Mouse (Mus musculus) liver, postnatal 0 days (tissue): ENCODE data around the gene Erh.

Experiments used
- CTCF ChIP-seq: sonication (generic); IDR thresholded peaks from 2 replicates; pipeline ENCODE4 v1.5.1; 2016; ENCODE audit warnings: antibody characterized with exemption, low read depth
- EP300 ChIP-seq: IDR thresholded peaks from 2 replicates; pipeline ENCODE4 v1.6.1; 2016; ENCODE audit warnings: antibody characterized with exemption, low read depth, mild to moderate bottlenecking

DNA sequence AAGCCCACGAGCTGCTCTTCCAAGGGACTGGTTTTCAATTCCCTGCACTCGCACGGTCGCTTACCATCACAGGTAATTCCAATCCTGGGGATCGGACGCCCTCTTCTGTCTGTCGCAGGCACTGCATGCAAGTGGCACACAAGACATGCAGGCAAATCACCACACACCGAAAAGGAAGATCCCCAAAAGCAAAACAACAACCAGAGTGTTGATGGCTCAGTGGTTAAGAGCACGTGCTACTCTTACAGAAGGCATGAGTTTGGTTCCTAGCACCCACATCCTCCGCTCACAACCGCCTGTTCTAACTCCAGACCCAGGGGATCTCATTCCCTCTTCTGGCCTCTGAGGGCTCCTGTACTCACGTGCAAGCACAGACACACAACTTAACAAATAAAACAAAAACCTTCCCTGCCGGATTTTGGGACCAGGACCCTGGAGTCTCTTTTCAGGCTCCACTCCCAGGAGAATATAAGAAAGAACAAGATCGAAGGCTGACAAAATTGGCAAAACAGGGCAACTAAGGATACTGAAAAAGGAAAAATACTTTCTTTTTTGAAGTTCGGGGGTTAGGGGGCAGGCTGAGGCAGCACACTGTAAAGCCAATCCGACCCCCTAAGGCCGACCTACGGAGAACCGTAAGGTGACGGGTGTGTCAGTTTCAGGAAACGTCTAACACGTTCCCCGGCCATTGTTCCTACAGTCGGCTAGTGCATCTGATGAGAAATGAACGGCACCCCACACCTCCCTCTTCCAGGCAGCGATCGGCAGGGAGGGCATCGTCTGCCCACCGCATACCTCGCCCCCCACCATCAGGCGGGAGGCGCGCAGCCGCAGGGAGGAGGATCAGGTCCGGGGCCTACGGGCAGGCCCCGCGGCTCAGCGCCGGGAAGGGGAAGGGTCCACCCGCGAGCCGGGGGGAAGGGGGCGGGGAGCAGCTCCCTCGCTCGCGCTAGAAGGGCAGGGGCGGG, 1.1 kb downstream of the Erh start:
- no peak for TF ChIP-seq EP300
- peak; percentile 84 for TF ChIP-seq CTCF
